Mouse (Mus musculus): ENCODE measurements around the gene Bphl. TPM values are rescaled to one million over a fixed set of nuclear protein-coding genes. Genes with fewer than 3 reads are reported as not detected.

Bphl gene
- polyA plus RNA-seq, 1 experiment from 2014 or later = 42.3 TPM

DNA sequence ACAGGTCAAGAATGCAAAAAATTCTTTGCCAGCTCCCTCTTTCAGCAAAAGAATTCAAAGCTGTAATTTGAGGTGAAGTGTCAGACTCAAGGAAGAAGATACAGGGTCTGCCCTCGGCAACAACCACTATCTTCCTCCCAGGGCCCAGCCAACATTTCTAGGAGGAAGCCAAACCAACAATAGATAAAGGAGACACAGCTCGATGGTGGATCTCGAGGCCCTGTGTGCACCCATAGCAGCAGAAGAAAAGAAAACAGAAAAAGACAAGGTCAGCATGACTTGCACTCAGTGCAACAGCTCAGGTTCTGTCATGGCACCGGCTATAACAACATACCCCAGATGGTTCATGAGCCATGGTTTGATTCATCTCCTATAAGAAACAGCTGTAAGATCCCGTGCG lies 79.1 kb downstream of the Bphl start:
- Histone ChIP-seq H3K4me1 (no peaks in the 10 kb centered on the region), H3K4me3 (no peak overlapping the region), H3K9me3 (no peaks in the 10 kb centered on the region; the same call in 1 of the 2 replicates), H3K27me3 (no peaks in the 10 kb centered on the region), H3K27ac (no peak overlapping the region), H3K9ac (no peak overlapping the region), H3K4me2 (replicated peaks) (no peak overlapping the region), H3K36me3 (peaks cover 3% of the 10 kb centered on the region; the same call in 1 of the 2 replicates)
- 84% methylated on average over 6 of the region's 6 CpGs for WGBS
- ATAC-seq (ENCODE audit: low FRiP score, low read depth) = no peak

DNA sequence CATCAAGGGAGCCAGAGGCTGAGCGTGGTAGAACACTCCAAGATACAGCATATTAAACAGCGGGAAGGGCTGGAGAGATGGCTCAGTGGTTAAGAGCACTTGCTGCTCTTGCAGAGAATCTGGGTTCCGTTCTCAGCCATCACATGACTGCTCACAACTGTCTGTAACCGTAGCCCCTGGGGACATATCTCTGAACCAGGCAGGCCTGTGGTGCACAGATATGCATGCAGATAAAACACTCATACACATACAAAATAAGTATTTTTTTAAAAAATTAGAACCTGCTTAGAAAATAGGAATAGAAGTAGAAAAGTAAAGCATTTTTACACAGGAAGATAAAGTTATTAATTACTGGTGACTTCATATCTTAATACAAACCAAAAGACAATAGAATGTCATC lies 81.4 kb downstream of the Bphl start:
- Histone ChIP-seq H3K9ac (no peak overlapping the region), H3K27me3 (no peaks in the 10 kb centered on the region), H3K9me3 (no peaks in the 10 kb centered on the region; the same call in 1 of the 2 replicates), H3K4me2 (replicated peaks) (no peak overlapping the region), H3K27ac (no peak overlapping the region), H3K4me1 (no peaks in the 10 kb centered on the region), H3K36me3 (peaks cover 12% of the 10 kb centered on the region; the same call in 1 of the 2 replicates), H3K4me3 (no peak overlapping the region)
- 73% methylated on average over 4 of the region's 4 CpGs for WGBS
- ATAC-seq (ENCODE audit: low FRiP score, low read depth) = no peak

DNA sequence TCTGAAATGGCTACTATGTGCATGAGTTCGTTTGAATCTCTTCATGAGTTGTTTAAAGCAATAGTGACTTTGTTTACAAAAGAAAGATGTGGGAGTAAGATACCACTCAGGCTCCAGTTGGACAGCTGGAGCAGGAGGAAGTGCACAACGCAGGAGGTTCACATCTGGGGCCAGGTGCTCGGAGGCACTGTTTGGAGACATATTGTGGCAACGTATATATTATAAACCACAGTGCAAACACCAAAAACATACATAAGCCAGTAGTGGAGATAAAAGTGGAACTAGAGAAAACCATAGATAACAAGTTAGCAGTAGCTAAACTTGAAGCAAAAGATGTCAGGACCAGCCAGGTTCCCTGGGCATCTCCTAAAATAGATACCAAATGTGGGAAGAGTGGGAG lies 82.0 kb downstream of the Bphl start:
- Histone ChIP-seq H3K27me3 (no peaks in the 10 kb centered on the region), H3K27ac (no peak overlapping the region), H3K4me1 (no peaks in the 10 kb centered on the region), H3K4me3 (no peak overlapping the region), H3K9ac (no peak overlapping the region), H3K9me3 (no peaks in the 10 kb centered on the region; the same call in 1 of the 2 replicates), H3K36me3 (peaks cover 12% of the 10 kb centered on the region; the same call in 1 of the 2 replicates), H3K4me2 (replicated peaks) (no peak overlapping the region)
- WGBS = 62% methylated on average over 4 of the region's 4 CpGs
- ATAC-seq (ENCODE audit: low FRiP score, low read depth) = no peak

DNA sequence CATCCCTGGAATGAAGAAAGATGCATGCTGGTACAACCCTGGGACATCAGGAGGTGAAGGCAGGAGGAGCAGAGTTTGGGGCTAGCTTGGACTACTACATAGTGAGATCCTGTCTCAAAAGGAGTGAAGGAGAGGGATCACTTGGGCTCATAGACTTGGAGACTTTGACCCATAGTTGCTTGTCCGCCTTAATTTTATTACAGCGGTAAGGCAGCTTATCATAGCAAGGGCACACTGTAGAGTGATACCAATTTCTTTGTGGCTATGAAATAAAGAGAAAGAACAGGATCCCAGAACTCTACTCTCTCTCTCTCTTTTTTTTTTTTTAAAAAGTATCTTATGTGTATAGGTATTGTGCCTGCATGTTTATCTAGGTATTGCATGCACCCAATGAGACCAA lies 83.1 kb downstream of the Bphl start:
- no peak for ATAC-seq (ENCODE audit: low FRiP score, low read depth)
- no peak overlapping the region for H3K27ac ChIP-seq
- H3K9ac ChIP-seq = no peak overlapping the region
- H3K27me3 ChIP-seq = no peaks in the 10 kb centered on the region
- no peaks in the 10 kb centered on the region for H3K9me3 ChIP-seq
- no peak overlapping the region for H3K4me2 ChIP-seq (replicated peaks)
- WGBS = 93% methylated on average over 2 of the region's 2 CpGs
- H3K4me3 ChIP-seq = no peak overlapping the region
- peaks cover 4% of the 10 kb centered on the region; the same call in 1 of the 2 replicates for H3K4me1 ChIP-seq
- H3K36me3 ChIP-seq = peaks cover 13% of the 10 kb centered on the region; the same call in 1 of the 2 replicates

Other genes with a start within 250 kb of the Bphl start
- gene Serpinb6e, start 194.2 kb upstream of the Bphl start, polyA plus RNA-seq (2015; fragmentation: Nextera tagmentation; extraction: Ambion mirVana) = not detected in 2 replicates
- 0.18 and 0.23 TPM in 2 replicates for gene Serpinb6c, start 131.9 kb upstream of the Bphl start, polyA plus RNA-seq (2015; fragmentation: Nextera tagmentation; extraction: Ambion mirVana)
- gene Nqo2, start 72.9 kb upstream of the Bphl start, polyA plus RNA-seq (2015; fragmentation: Nextera tagmentation; extraction: Ambion mirVana) = 13.8 and 16.6 TPM in 2 replicates
- gene Ripk1, start 35.2 kb upstream of the Bphl start, polyA plus RNA-seq (2015; fragmentation: Nextera tagmentation; extraction: Ambion mirVana) = 14.0 and 15.8 TPM in 2 replicates
- 65.9 and 70.3 TPM in 2 replicates for gene Serpinb6a, start 34.8 kb upstream of the Bphl start, polyA plus RNA-seq (2015; fragmentation: Nextera tagmentation; extraction: Ambion mirVana)
- gene Tubb2a, start 40.4 kb downstream of the Bphl start, polyA plus RNA-seq (2015; fragmentation: Nextera tagmentation; extraction: Ambion mirVana) = 150 and 152 TPM in 2 replicates
- gene Tubb2b, start 92.9 kb downstream of the Bphl start, polyA plus RNA-seq (2015; fragmentation: Nextera tagmentation; extraction: Ambion mirVana) = 40.1 and 42.0 TPM in 2 replicates
- 95.7 and 97.2 TPM in 2 replicates for gene Psmg4, start 125.4 kb downstream of the Bphl start, polyA plus RNA-seq (2015; fragmentation: Nextera tagmentation; extraction: Ambion mirVana)